Mouse (Mus musculus) heart, adult 11 months (tissue): ENCODE results near the gene Akr1c14.
A peak's percentile ranks its signal among the peaks of the same experiment; 100 is the strongest.
"Not testable (repeated sequence)": the region's sequence is repeated elsewhere in the genome, so short reads cannot be mapped to it uniquely, and the experiment has no call there.

Experiments used
- DNase-seq: peaks from one replicate; pipeline ENCODE4 v3.0.0; 2022

Gene Akr1c14

DNA sequence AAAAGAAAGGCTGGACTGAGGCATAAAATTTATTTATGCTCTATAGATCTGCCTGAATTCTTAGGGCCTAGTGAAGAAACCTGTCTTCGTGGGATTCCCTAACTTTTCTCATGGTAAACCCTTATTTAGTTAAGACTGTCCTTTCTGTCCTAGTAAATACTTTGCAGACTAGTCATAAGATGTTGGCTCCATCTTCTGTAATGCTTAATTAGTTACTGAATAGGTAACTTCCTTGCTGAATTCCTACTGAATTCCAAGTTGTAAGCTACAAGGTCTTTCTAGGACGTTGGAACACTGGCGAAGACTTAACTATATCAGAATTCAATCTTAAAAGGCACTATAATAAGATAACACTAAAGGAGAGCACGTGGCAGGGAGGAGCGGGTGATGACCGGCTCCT, 75.7 kb downstream of the Akr1c14 start:
- DNase-seq: not testable (repeated sequence)

GRCm38 (mm10) chr13:4125846-4126245, 77.0 kb downstream of the Akr1c14 start:
- DNase-seq: not testable (repeated sequence)

GRCm38 (mm10) chr13:4129100-4129499, 80.3 kb downstream of the Akr1c14 start:
- DNase-seq: peak; percentile 71

GRCm38 (mm10) chr13:4131317-4131716, 82.5 kb downstream of the Akr1c14 start:
- no peak for DNase-seq

- no peak for DNase-seq
Observed at GRCm38 (mm10) chr13:4131721-4132120, 82.9 kb downstream of the Akr1c14 start.

GRCm38 (mm10) chr13:4133070-4133469, 84.3 kb downstream of the Akr1c14 start:
- DNase-seq: no peak
